Mouse (Mus musculus): ENCODE measurements around the gene Isg15. TPM values are rescaled to one million over a fixed set of nuclear protein-coding genes. Genes with fewer than 3 reads are reported as not detected.

Isg15 gene
- not detected for polyA plus RNA-seq (2014; fragmentation: Illumina TruSeq; extraction: RNeasy Lipid Tissue Mini Kit (QIAGEN cat#74804); ENCODE audit: low read depth, low replicate concordance)

GRCm38 (mm10) chr4:156200623-156201475 is at the start of gene Isg15:
TSS of gene Isg15 (minus strand) at chr4:156200818.

GRCm38 (mm10) chr4:156235808-156236533 is 35.4 kb upstream of the Isg15 start, which contains the start of gene Noc2l:
TSS of gene Noc2l (plus strand) at chr4:156236010.

GRCm38 (mm10) chr4:156234701-156235213 is 34.1 kb upstream of the Isg15 start, which contains the start of gene Plekhn1:
TSS of gene Plekhn1 (minus strand) at chr4:156234857.

GRCm38 (mm10) chr4:156215649-156216048 is 15.0 kb upstream of the Isg15 start, which contains the start of gene Perm1:
TSS of gene Perm1 (plus strand) at chr4:156215868.

GRCm38 (mm10) chr4:156203001-156203412 is 2.4 kb upstream of the Isg15 start, which contains the start of gene AW011738:
TSS of gene AW011738 (plus strand) at chr4:156203304.

GRCm38 (mm10) chr4:156197131-156197828 is 3.3 kb downstream of the Isg15 start, which contains the start of gene Agrn:
TSS of gene Agrn (minus strand) at chr4:156197488.

Other genes with a start within 250 kb of the Isg15 start
- 8.2 TPM for gene C1qtnf12, start 238.5 kb downstream of the Isg15 start, polyA plus RNA-seq (2014; fragmentation: Illumina TruSeq; extraction: RNeasy Lipid Tissue Mini Kit (QIAGEN cat#74804); ENCODE audit: low read depth, low replicate concordance)
- gene B3galt6, start 208.2 kb downstream of the Isg15 start, polyA plus RNA-seq (2014; fragmentation: Illumina TruSeq; extraction: RNeasy Lipid Tissue Mini Kit (QIAGEN cat#74804); ENCODE audit: low read depth, low replicate concordance), result 7.2 TPM
- 205 TPM for gene Sdf4, start 207.9 kb downstream of the Isg15 start, polyA plus RNA-seq (2014; fragmentation: Illumina TruSeq; extraction: RNeasy Lipid Tissue Mini Kit (QIAGEN cat#74804); ENCODE audit: low read depth, low replicate concordance)
- gene Tnfrsf4, start 187.0 kb downstream of the Isg15 start, polyA plus RNA-seq (2014; fragmentation: Illumina TruSeq; extraction: RNeasy Lipid Tissue Mini Kit (QIAGEN cat#74804); ENCODE audit: low read depth, low replicate concordance), result not detected
- not detected for gene Tnfrsf18, start 174.7 kb downstream of the Isg15 start, polyA plus RNA-seq (2014; fragmentation: Illumina TruSeq; extraction: RNeasy Lipid Tissue Mini Kit (QIAGEN cat#74804); ENCODE audit: low read depth, low replicate concordance)
- not detected for gene Ttll10, start 141.4 kb downstream of the Isg15 start, polyA plus RNA-seq (2014; fragmentation: Illumina TruSeq; extraction: RNeasy Lipid Tissue Mini Kit (QIAGEN cat#74804); ENCODE audit: low read depth, low replicate concordance)
- 2.3 TPM for gene 9430015G10Rik, start 90.8 kb downstream of the Isg15 start, polyA plus RNA-seq (2014; fragmentation: Illumina TruSeq; extraction: RNeasy Lipid Tissue Mini Kit (QIAGEN cat#74804); ENCODE audit: low read depth, low replicate concordance)
- not detected for gene Rnf223, start 70.3 kb downstream of the Isg15 start, polyA plus RNA-seq (2014; fragmentation: Illumina TruSeq; extraction: RNeasy Lipid Tissue Mini Kit (QIAGEN cat#74804); ENCODE audit: low read depth, low replicate concordance)
- gene Agrn, start 3.3 kb downstream of the Isg15 start, polyA plus RNA-seq (2014; fragmentation: Illumina TruSeq; extraction: RNeasy Lipid Tissue Mini Kit (QIAGEN cat#74804); ENCODE audit: low read depth, low replicate concordance), result 7.5 TPM
- gene AW011738, start 2.5 kb upstream of the Isg15 start, polyA plus RNA-seq (2014; fragmentation: Illumina TruSeq; extraction: RNeasy Lipid Tissue Mini Kit (QIAGEN cat#74804); ENCODE audit: low read depth, low replicate concordance), result 0.41 TPM
- gene Perm1, start 15.1 kb upstream of the Isg15 start, polyA plus RNA-seq (2014; fragmentation: Illumina TruSeq; extraction: RNeasy Lipid Tissue Mini Kit (QIAGEN cat#74804); ENCODE audit: low read depth, low replicate concordance), result 1.1 TPM
- gene Plekhn1, start 34.0 kb upstream of the Isg15 start, polyA plus RNA-seq (2014; fragmentation: Illumina TruSeq; extraction: RNeasy Lipid Tissue Mini Kit (QIAGEN cat#74804); ENCODE audit: low read depth, low replicate concordance), result 1.8 TPM
- gene Noc2l, start 35.2 kb upstream of the Isg15 start, polyA plus RNA-seq (2014; fragmentation: Illumina TruSeq; extraction: RNeasy Lipid Tissue Mini Kit (QIAGEN cat#74804); ENCODE audit: low read depth, low replicate concordance), result 6.1 TPM
- gene Samd11, start 54.8 kb upstream of the Isg15 start, polyA plus RNA-seq (2014; fragmentation: Illumina TruSeq; extraction: RNeasy Lipid Tissue Mini Kit (QIAGEN cat#74804); ENCODE audit: low read depth, low replicate concordance), result not detected
- not detected for gene Vmn2r-ps159, start 130.3 kb upstream of the Isg15 start, polyA plus RNA-seq (2014; fragmentation: Illumina TruSeq; extraction: RNeasy Lipid Tissue Mini Kit (QIAGEN cat#74804); ENCODE audit: low read depth, low replicate concordance)

Data from adrenal gland, adult 10 weeks (tissue).